Mouse (Mus musculus): ENCODE measurements around the gene Rbmx.

GRCm38 (mm10) chrX:57401388-57401787, 8.6 kb upstream of the Rbmx start:
- TF ChIP-seq CTCF (IDR thresholded peaks at IDR 0.05; ENCODE audit: low read depth, low read length) (no peak), POLR2A (IDR thresholded peaks at IDR 0.05; ENCODE audit: extremely low read depth, insufficient read depth, low read length) (no peak)

Data from liver, adult 2 months (tissue).